Mouse (Mus musculus) ES-Bruce4 (cell line): ENCODE results near the gene Yjefn3.
A peak's percentile ranks its signal among the peaks of the same experiment; 100 is the strongest.

Source experiments
- CTCF ChIP-seq: IDR thresholded peaks from one replicate; pipeline ENCODE4 v1.8.1; 2011; ENCODE audit warnings: low read depth, low read length
- EP300 ChIP-seq: IDR thresholded peaks from 2 replicates; pipeline ENCODE4 v1.6.1; 2011; ENCODE audit warnings: low read depth, low read length; ENCODE audit not compliant: insufficient read depth
- POLR2A ChIP-seq: IDR thresholded peaks from one replicate; pipeline ENCODE4 v1.8.1; 2011; ENCODE audit warnings: low read length; ENCODE audit not compliant: insufficient read depth

GRCm38 (mm10) chr8:69893863-69894262 is 8.6 kb downstream of the Yjefn3 start:
- no peak for TF ChIP-seq EP300
- no peak for TF ChIP-seq POLR2A
- TF ChIP-seq CTCF: peak; percentile 85
